Mouse (Mus musculus): ENCODE results near the gene Haus4.

DNA sequence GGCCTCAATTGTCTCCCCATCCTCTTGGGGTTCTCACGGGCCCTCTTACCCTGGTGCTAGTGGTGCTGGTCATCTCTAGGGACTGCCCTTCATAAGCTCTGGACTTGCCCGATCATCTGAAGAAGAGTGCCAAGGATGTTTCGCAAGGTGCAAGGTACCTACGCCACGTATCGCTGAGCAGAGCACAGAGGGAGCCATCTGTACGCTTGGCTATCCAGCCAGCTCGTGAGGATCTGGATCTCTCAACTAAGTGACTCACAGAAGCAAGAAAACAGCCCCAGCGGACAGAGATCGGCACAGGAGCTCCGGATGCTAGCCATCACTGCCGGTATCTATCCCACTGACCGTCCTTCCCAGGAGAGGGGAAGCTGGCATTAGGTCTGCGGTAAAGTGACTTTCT lies 57.7 kb downstream of the Haus4 start:
- TF ChIP-seq CTCF (IDR thresholded peaks at IDR 0.05; ENCODE audit: low read depth) (no peak), EP300 (optimal IDR thresholded peaks at IDR 0.05) (no peak)

Measured in stomach, postnatal 0 days (tissue).